Mouse (Mus musculus): Measurements from ENCODE around the gene Smim20. TPM values are rescaled to one million over a fixed set of nuclear protein-coding genes. Genes with fewer than 3 reads are reported as not detected.

Gene Smim20
- 68.0 and 72.6 TPM in 2 replicates for polyA plus RNA-seq (2016; fragmentation: Nextera tagmentation; extraction: Ambion mirVana)

DNA sequence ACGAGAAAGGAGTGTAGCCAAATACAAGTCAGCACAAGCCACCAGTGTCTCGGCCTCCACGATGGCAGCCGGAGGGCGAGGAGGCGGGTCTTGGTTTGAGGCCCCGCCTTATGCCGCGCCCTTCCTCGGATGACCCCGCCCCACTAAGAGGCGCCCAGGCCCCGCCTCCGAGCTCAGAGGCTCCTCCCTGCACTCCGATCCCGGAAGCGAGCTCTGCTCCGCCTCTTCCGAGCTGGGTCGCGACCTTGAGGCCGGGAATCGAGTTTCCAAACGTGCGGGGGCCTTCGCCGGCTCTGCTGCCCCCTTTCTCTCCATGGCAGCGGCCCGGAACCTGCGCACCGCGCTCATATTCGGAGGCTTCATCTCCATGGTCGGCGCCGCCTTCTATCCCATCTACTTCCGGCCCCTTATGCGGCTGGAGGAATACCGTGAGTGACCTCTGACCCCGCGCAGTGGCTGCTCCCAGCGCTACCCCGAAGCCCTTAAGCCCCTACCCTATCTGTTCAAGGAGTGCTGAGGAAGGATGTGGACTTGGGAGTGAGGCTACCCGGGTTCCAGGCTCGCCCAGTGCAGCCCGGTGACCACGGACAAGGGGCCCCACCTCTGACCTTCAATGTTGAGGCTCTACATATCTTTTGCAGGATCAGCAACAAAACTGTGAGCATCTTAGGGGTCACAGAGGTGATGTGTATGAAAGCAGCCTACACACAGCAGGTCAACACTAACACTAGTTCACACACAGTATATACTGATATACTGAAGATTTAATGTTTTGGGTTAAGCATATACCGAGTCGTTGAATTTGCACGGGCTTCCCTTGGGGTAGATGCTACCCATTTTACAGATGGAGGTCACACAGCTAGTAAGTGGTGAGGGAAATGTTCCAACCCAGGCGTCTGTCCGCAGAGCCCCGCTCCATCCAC lies at the start of gene Smim20:
Gene Smim20 (plus strand): TSS at position 153 of the 923 bp plus-strand sequence.
- DNase-seq (ENCODE audit: extremely low spot score, low spot score): peak; percentile 90
- Histone ChIP-seq H3K9me3 (no peaks in the 10 kb centered on the region), H3K27me3 (ENCODE audit: poor library complexity, severe bottlenecking) (no peaks in the 10 kb centered on the region), H3K4me3 (peak within 1 kb of the TSS; percentile 72), H3K27ac (peak within 1 kb of the TSS; percentile 92), H3K4me1 (peaks cover 27% of the 10 kb centered on the region), H3K36me3 (replicated peaks) (0 out of 2 replicates have a peak, but pooled peaks cover 2% of the 10 kb centered on the region)
- 11% methylated on average over 53 of the region's 53 CpGs for WGBS

DNA sequence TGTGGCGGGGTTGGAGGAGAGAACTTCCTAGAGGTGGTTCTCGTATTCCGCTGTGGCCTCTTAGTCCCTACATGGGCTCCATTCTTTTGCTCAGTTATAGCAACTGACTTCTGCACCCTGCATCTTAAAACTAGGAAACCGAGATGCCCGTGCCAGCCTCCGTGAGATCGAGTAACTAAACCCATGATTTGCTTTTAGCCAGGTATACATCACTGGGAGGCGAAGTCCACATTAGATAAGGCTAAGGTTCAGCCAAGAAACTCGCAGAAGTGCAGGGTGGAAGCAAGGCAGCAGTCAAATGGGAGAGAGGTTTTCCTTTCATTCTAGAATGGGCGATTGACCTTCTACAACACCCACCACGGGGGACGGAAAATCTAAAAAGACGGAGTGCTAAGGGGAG lies 41.4 kb upstream of the Smim20 start:
- H3K27me3 ChIP-seq (ENCODE audit: poor library complexity, severe bottlenecking): no peaks in the 10 kb centered on the region
- H3K27ac ChIP-seq: no peak overlapping the region
- no peaks in the 10 kb centered on the region for H3K9me3 ChIP-seq
- no peaks in the 10 kb centered on the region for H3K4me1 ChIP-seq
- H3K4me3 ChIP-seq: no peak overlapping the region
- no peak for DNase-seq (ENCODE audit: extremely low spot score, low spot score)
- 94% methylated on average over 13 of the region's 13 CpGs for WGBS
- H3K36me3 ChIP-seq (replicated peaks): no peaks in the 10 kb centered on the region

DNA sequence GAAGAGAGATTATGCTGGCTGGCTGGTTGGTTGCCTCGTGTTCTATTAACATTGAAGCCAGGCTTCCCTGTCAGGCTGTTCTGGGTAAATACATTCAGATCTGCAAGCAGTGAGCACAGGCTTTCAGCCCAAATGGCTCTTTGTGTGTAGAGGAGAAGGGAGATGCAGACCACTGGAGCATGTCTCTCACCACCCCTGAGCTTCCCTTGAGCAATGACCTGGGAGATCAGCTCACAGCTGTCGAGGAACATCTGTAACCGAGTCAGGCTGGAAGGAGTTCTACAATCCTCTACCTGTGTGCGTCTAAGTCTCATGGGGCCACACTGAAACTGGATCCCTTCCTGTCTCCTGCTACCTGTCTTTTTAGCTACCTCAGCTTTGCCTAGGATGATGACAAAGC lies 36.3 kb upstream of the Smim20 start:
- no peaks in the 10 kb centered on the region for H3K36me3 ChIP-seq (replicated peaks)
- H3K4me3 ChIP-seq: no peak overlapping the region
- H3K4me1 ChIP-seq: peaks cover 3% of the 10 kb centered on the region
- H3K9me3 ChIP-seq: no peaks in the 10 kb centered on the region
- no peaks in the 10 kb centered on the region for H3K27me3 ChIP-seq (ENCODE audit: poor library complexity, severe bottlenecking)
- WGBS: 67% methylated on average over 4 of the region's 4 CpGs
- no peak for DNase-seq (ENCODE audit: extremely low spot score, low spot score)
- no peak overlapping the region for H3K27ac ChIP-seq

DNA sequence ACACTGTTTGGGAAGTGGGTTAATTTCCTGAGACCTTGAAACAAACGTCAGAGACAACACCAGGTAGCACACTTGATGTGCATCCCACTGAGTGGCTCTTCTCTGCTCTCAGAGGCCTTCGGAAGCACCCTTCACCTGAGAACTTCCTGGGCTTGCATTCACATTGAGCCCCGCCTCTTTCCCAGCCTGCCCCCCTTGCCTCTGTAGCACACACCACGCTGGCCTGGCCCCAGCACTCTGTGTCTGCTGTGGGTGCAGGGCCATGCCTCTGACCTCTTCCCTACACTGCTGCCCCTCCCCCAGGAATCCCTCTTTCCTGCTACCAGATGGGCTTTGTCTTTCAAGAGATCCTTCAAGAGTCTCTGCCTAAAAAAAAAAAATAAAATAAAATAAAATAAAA lies 31.3 kb upstream of the Smim20 start:
- no peak for DNase-seq (ENCODE audit: extremely low spot score, low spot score)
- H3K4me3 ChIP-seq: no peak overlapping the region
- H3K27ac ChIP-seq: peak overlapping the region; percentile 67
- WGBS: 24% methylated on average over 4 of the region's 4 CpGs
- H3K27me3 ChIP-seq (ENCODE audit: poor library complexity, severe bottlenecking): no peaks in the 10 kb centered on the region
- no peaks in the 10 kb centered on the region for H3K9me3 ChIP-seq
- H3K36me3 ChIP-seq (replicated peaks): no peaks in the 10 kb centered on the region
- peaks cover 28% of the 10 kb centered on the region for H3K4me1 ChIP-seq

DNA sequence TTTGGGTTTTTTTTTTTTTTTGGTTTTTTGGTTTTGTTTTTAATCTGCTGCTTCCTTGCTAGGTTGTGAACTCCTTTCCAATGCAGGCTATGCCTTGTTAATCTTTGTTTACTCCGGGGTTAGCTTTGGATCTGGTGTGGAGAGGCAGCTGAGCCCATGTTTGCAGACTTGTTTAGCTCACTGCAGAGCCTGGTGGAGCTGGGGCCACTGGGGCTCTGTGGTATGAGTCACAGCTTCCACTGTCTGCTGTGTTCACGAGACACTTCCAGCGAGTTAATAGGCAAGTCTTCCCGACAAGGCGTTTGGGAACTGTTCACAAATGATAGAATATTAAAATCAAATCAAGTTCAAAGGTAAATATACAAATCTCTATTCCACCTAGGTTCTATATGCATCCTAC lies 30.7 kb upstream of the Smim20 start:
- H3K27ac ChIP-seq: no peak overlapping the region
- WGBS: 60% methylated on average over 5 of the region's 5 CpGs

DNA sequence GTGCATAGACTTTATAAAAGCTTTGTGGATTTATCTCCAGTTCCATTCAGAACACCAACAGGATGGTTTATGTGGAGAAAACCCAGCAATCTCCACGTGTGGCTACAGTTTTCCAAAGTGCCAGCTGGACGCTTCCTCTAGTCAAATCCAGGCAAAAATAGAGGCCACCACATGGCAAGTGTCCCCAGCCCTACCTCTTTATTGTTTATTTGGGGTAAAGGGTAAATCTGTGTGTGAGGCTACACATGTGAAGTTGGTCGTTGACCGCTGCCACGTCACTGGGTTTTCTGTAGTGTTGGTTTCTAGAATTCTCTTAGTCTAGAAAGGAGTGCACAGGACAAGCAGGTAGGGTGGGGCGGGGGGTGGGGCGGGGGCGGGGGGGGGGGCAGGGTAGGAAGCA lies 30.1 kb upstream of the Smim20 start:
- Histone ChIP-seq H3K27ac (no peak overlapping the region), H3K4me1 (peaks cover 36% of the 10 kb centered on the region), H3K9me3 (no peaks in the 10 kb centered on the region), H3K4me3 (no peak overlapping the region), H3K27me3 (ENCODE audit: poor library complexity, severe bottlenecking) (no peaks in the 10 kb centered on the region), H3K36me3 (replicated peaks) (no peaks in the 10 kb centered on the region)
- DNase-seq (ENCODE audit: extremely low spot score, low spot score): no peak
- WGBS: 82% methylated on average over 8 of the region's 8 CpGs

More for the DNA sequence above, 30.7 kb upstream of the Smim20 start:
- H3K27me3 ChIP-seq (ENCODE audit: poor library complexity, severe bottlenecking): no peaks in the 10 kb centered on the region
- DNase-seq (ENCODE audit: extremely low spot score, low spot score): no peak
- H3K4me1 ChIP-seq: peaks cover 34% of the 10 kb centered on the region
- H3K4me3 ChIP-seq: no peak overlapping the region
- H3K36me3 ChIP-seq (replicated peaks): no peaks in the 10 kb centered on the region
- H3K9me3 ChIP-seq: no peaks in the 10 kb centered on the region

DNA sequence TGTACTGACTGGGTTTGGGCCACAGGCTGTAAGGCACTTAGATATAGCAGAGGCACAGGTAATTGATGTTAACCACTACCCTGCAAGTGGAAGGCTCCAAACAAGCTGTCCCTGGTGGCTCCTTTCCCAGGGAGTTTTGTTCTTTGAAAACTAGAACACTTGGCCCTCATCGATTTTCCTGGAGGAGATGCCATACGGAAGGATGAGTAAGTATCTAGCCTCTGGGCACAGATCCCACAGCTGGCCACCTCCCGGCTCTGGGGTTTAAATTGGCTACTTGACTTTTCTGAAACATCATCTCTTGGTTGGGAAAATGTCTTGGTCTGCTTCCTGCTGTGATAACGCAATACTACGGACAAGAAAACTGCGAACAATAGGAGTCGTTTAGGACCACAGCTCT lies 28.1 kb upstream of the Smim20 start:
- H3K4me3 ChIP-seq: no peak overlapping the region
- H3K27ac ChIP-seq: no peak overlapping the region
- H3K4me1 ChIP-seq: peaks cover 36% of the 10 kb centered on the region
- DNase-seq (ENCODE audit: extremely low spot score, low spot score): no peak
- WGBS: 80% methylated on average over 7 of the region's 7 CpGs
- no peaks in the 10 kb centered on the region for H3K27me3 ChIP-seq (ENCODE audit: poor library complexity, severe bottlenecking)
- no peaks in the 10 kb centered on the region for H3K9me3 ChIP-seq
- no peaks in the 10 kb centered on the region for H3K36me3 ChIP-seq (replicated peaks)

DNA sequence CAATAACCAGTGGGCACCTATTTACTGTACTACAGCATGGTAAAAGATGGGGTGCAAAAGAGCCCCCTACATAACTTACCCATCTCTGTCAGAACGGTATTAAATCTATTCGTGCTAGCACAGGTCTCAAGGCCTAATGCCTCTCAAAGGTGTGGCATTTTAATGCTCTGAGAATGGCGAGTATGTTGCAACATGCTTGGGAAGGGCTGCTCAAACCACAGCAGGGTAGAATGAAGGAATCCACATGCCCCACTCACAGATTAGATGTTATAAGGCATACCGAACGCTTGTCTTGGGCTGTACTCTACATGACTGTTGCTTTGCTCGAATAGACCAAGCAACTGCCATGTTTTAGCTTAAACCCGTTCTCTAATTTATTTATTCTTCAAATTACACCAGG lies 27.7 kb upstream of the Smim20 start:
- no peaks in the 10 kb centered on the region for H3K27me3 ChIP-seq (ENCODE audit: poor library complexity, severe bottlenecking)
- H3K4me1 ChIP-seq: peaks cover 36% of the 10 kb centered on the region
- DNase-seq (ENCODE audit: extremely low spot score, low spot score): no peak
- WGBS: 91% methylated on average over 7 of the region's 7 CpGs
- no peaks in the 10 kb centered on the region for H3K9me3 ChIP-seq
- no peak overlapping the region for H3K4me3 ChIP-seq
- no peak overlapping the region for H3K27ac ChIP-seq
- H3K36me3 ChIP-seq (replicated peaks): no peaks in the 10 kb centered on the region

DNA sequence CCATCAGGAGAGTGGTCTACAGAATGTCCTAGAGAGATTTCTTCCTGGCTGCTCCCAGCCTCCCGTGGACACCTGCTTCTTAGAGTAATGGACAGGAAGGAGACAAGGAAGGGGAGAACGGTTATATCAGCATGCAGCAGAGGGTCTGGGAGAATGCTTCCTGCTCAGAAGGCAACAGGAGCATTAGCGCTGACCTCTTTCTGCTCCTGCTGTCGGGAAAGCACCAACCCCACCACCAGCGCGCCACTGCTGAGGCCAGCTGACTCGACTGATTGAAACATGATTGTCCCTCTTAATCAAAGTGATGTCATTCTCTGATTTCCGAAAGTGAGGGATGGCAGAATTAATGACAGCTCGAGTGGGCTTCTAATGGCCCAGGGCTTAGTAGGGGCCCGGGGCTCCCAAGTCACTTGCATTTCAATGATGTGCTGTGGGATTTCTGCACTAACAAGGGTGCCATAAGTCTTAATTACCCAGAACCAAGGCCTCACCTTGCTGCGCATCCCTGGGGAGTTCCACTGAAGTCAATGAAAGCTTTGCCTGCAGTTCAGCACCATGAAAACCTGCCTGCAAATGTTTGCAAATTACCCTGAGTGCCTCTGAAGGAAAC lies 26.9 kb upstream of the Smim20 start:
- no peak overlapping the region for H3K27ac ChIP-seq
- H3K27me3 ChIP-seq (ENCODE audit: poor library complexity, severe bottlenecking): no peaks in the 10 kb centered on the region
- H3K36me3 ChIP-seq (replicated peaks): no peaks in the 10 kb centered on the region
- peaks cover 36% of the 10 kb centered on the region for H3K4me1 ChIP-seq
- 60% methylated on average over 11 of the region's 11 CpGs for WGBS
- H3K9me3 ChIP-seq: no peaks in the 10 kb centered on the region
- H3K4me3 ChIP-seq: no peak overlapping the region
- no peak for DNase-seq (ENCODE audit: extremely low spot score, low spot score)

DNA sequence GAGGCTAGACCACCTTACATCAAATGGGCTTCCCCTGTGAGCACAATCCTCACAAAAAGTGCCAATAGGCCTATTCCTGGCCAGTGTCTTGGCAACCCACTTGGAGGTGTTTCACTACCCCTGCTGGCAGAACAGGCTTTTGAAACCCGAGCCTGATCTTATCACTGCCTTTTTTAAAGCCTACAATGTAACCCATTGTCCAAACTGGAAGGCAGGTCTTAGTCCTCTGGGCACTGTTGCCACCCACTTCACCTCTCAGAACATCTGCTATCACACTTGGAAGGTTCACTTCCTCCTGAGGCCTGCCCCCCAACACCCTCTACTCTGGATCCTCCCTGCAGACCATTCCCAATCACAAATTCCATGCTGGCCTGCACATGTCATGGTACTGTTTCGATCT lies 25.8 kb upstream of the Smim20 start:
- H3K4me1 ChIP-seq: peaks cover 29% of the 10 kb centered on the region
- H3K27me3 ChIP-seq (ENCODE audit: poor library complexity, severe bottlenecking): 0 out of 2 replicates have a peak, but pooled peaks cover 4% of the 10 kb centered on the region
- WGBS: 51% methylated on average over 2 of the region's 2 CpGs
- H3K36me3 ChIP-seq (replicated peaks): no peaks in the 10 kb centered on the region
- H3K4me3 ChIP-seq: no peak overlapping the region
- H3K9me3 ChIP-seq: no peaks in the 10 kb centered on the region
- DNase-seq (ENCODE audit: extremely low spot score, low spot score): no peak
- no peak overlapping the region for H3K27ac ChIP-seq

DNA sequence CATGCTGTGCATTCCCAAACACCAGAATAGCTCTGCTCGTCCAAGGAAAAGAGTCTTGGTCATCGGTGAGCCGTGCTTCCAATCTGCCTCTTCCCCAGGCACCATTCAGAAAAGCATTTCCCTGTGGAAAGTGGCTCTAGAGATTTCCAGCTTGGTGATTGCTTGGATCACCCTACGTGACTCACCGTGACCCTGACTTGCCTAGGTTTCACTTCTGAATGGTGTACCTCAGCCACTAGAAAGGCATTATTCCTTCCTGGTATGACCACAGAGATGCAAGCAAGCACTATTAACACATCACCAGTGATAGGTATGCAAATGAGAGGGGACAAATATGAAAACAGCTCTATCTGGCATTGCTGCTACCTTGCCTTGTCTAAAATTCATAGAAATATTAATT lies 24.9 kb upstream of the Smim20 start:
- 85% methylated on average over 5 of the region's 5 CpGs for WGBS
- no peaks in the 10 kb centered on the region for H3K36me3 ChIP-seq (replicated peaks)
- no peak overlapping the region for H3K4me3 ChIP-seq
- peaks cover 12% of the 10 kb centered on the region; the same call in 1 of the 2 replicates for H3K27me3 ChIP-seq (ENCODE audit: poor library complexity, severe bottlenecking)
- DNase-seq (ENCODE audit: extremely low spot score, low spot score): no peak
- H3K9me3 ChIP-seq: no peaks in the 10 kb centered on the region
- H3K27ac ChIP-seq: no peak overlapping the region
- H3K4me1 ChIP-seq: peaks cover 25% of the 10 kb centered on the region

DNA sequence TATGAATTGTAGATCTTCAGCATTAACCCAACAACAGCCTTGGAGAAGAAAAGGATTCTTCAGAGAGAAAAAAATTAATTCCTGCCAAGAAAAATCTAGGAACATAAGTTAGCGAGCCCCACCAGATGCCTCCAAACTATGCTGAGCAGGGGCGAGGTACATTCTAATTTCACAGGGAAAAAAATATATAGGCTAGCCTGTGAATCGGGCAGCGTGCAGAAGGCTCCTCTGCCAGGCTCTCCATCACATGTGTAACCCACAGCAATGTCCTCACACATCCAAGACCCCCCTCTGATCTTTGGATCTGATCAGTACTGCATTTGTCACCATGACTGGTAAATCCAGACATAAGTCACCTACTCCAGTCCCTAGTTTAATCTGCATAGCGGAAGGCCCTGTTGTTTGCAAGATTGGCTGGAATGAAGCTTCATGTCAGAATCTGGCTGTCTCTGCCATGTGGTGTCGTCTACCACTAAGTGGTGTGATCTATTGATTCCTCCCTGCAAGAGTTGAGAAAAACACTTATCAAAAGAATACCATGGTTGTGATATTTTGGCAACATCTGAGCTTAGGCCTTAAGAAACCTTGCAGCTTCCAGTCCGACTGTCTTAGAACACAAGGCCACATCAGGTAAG lies 23.9 kb upstream of the Smim20 start:
- Histone ChIP-seq H3K27ac (no peak overlapping the region), H3K4me3 (no peak overlapping the region), H3K9me3 (no peaks in the 10 kb centered on the region), H3K36me3 (replicated peaks) (no peaks in the 10 kb centered on the region), H3K27me3 (ENCODE audit: poor library complexity, severe bottlenecking) (peaks cover 19% of the 10 kb centered on the region; the same call in 1 of the 2 replicates), H3K4me1 (peaks cover 22% of the 10 kb centered on the region)
- DNase-seq (ENCODE audit: extremely low spot score, low spot score): no peak
- 88% methylated on average over 7 of the region's 7 CpGs for WGBS

DNA sequence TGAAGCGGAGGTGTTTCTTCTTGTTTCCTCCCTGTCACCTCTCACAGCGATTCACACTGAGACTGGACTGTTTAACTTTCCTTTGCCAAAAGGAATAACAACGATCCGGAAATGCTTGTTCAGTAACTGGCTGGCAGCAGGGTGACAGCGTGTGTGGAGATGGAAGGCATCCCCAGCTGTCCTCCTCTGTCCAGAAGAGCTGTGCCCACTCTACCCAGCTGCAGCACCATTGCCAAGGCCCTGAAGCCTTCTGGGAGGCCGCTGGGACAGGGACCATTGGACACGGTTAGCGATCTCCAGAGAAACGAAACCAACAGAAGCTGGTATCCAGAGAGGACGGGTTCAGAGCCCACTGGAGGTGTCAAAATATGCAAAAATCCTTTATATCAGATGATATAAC lies 22.9 kb upstream of the Smim20 start:
- Histone ChIP-seq H3K4me1 (peaks cover 31% of the 10 kb centered on the region), H3K36me3 (replicated peaks) (no peaks in the 10 kb centered on the region), H3K4me3 (no peak overlapping the region), H3K9me3 (no peaks in the 10 kb centered on the region), H3K27ac (no peak overlapping the region), H3K27me3 (ENCODE audit: poor library complexity, severe bottlenecking) (peaks cover 19% of the 10 kb centered on the region; the same call in 1 of the 2 replicates)
- WGBS: 88% methylated on average over 10 of the region's 10 CpGs
- DNase-seq (ENCODE audit: extremely low spot score, low spot score): no peak
